Mouse (Mus musculus): ENCODE data around the gene 2310061I04Rik.
"Not testable (repeated sequence)": the region's sequence is repeated elsewhere in the genome, so short reads cannot be mapped to it uniquely, and the experiment has no call there.

2310061I04Rik gene

GRCm38 (mm10) chr17:35896781-35897643 is at the start of gene 2310061I04Rik:
Gene 2310061I04Rik (minus strand): TSS chr17:35897431.
- DNase-seq: peak; percentile 90 to 95

- no peak for DNase-seq
Observed at GRCm38 (mm10) chr17:35939941-35940340, 42.7 kb upstream of the 2310061I04Rik start.

GRCm38 (mm10) chr17:35939108-35939507 is 41.9 kb upstream of the 2310061I04Rik start:
- no peak for DNase-seq

- peak; percentile 50 to 52 for DNase-seq
Observed at GRCm38 (mm10) chr17:35937700-35938348, 40.6 kb upstream of the 2310061I04Rik start.

GRCm38 (mm10) chr17:35935763-35936162 is 38.5 kb upstream of the 2310061I04Rik start:
- not testable (repeated sequence) for DNase-seq

GRCm38 (mm10) chr17:35932608-35933007 is 35.4 kb upstream of the 2310061I04Rik start:
- no peak for DNase-seq

- DNase-seq: no peak
Observed at GRCm38 (mm10) chr17:35930627-35931026, 33.4 kb upstream of the 2310061I04Rik start.

- no peak for DNase-seq
Observed at GRCm38 (mm10) chr17:35929534-35929933, 32.3 kb upstream of the 2310061I04Rik start.

GRCm38 (mm10) chr17:35927471-35927870 is 30.2 kb upstream of the 2310061I04Rik start:
- DNase-seq: no peak

GRCm38 (mm10) chr17:35923281-35923680 is 26.1 kb upstream of the 2310061I04Rik start:
- DNase-seq: no peak

GRCm38 (mm10) chr17:35922566-35922965 is 25.3 kb upstream of the 2310061I04Rik start:
- no peak for DNase-seq

GRCm38 (mm10) chr17:35921710-35922109 is 24.5 kb upstream of the 2310061I04Rik start:
- DNase-seq: no peak

- DNase-seq: no peak
Observed at GRCm38 (mm10) chr17:35920862-35921562, 23.8 kb upstream of the 2310061I04Rik start.

- no peak for DNase-seq
Observed at GRCm38 (mm10) chr17:35920384-35920783, 23.2 kb upstream of the 2310061I04Rik start.

GRCm38 (mm10) chr17:35919864-35920301 is 22.7 kb upstream of the 2310061I04Rik start:
- no peak for DNase-seq

- peak; percentile 92 to 94 for DNase-seq
Observed at GRCm38 (mm10) chr17:35919060-35919715, 22.0 kb upstream of the 2310061I04Rik start.

- DNase-seq: peak; percentile 40 to 59
Observed at GRCm38 (mm10) chr17:35918276-35919059, 21.2 kb upstream of the 2310061I04Rik start.

- DNase-seq: peak; percentile 59 to 69
Observed at GRCm38 (mm10) chr17:35917463-35918251, 20.4 kb upstream of the 2310061I04Rik start.

- peak in 1 of 2 experiments; percentile 31 for DNase-seq
Observed at GRCm38 (mm10) chr17:35917143-35917462, 19.9 kb upstream of the 2310061I04Rik start.

GRCm38 (mm10) chr17:35916297-35917142 is 19.3 kb upstream of the 2310061I04Rik start, which contains the start of the genes Mrps18b and Ppp1r10:
Gene Mrps18b (minus strand): TSS chr17:35916389.
Gene Ppp1r10 (plus strand): TSS chr17:35916434.
- DNase-seq: peak; percentile 98 to 99
